Mouse (Mus musculus): ENCODE data around the gene Slc9a5.

DNA sequence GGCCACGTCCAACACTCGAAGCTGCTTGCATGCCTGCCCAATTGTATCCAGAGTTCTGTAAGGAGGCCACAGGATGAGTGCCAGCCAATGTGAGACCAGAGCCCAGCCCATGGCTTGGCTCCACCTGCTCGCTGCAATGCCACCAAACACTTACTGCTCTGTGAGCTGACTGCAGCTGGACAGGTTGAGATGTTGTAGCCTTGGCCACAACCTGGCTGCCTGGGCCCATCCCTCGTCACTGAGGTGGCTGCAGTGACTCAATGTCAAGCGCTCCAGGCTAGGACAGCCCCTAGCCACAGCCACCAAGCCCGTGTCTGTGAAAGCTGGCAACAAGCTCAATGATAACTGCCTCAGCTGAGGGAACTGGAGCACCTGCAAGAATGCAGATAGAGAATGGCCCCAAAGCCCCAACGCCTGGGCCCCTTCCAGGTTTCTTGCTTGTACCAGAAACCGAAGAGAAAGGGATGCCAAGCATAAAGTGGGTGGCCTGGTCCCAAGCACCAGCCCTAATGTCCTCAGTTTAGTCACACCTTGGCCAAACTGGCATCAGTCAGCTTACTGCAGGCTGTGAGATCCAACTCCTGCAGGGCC, 35.7 kb upstream of the Slc9a5 start:
- no peak for TF ChIP-seq GATA1 (IDR thresholded peaks at IDR 0.05; ENCODE audit: low read length)
- TF ChIP-seq TAL1 (IDR thresholded peaks at IDR 0.05; ENCODE audit: low read length) = no peak

Measured in erythroblast, embryonic 14.5 days (primary cell).